Mouse (Mus musculus): ENCODE results near the gene Cby3. TPM values are rescaled to one million over a fixed set of nuclear protein-coding genes. Genes with fewer than 3 reads are reported as not detected.

Gene Cby3
- total and polyA plus RNA-seq, 3 experiments, result not detected

- in situ Hi-C loops (cut with MboI; ENCODE audit: low pct_ligation_motif_present, low pct_unique_long_range_greater_than_20kb, low sequenced_read_pairs) (no loop called here), dilution Hi-C loops (cut with MboI; ENCODE audit: extremely low pct_ligation_motif_present, extremely low pct_unique_long_range_greater_than_20kb, low sequenced_read_pairs) (no loop called here)
- Histone ChIP-seq H3K9ac (ENCODE audit: insufficient read depth, low read depth) (no peak overlapping the region), H3K27me3 (replicated peaks) (no peaks in the 10 kb centered on the region), H3K4me3 (replicated peaks in 1 of 3; ENCODE audit: low read depth in 2 of 3, low read length in 2 of 3, poor library complexity in 1 of 3) (no peak overlapping the region), H3K4me1 (ENCODE audit: control insufficient read depth in 1 of 2, insufficient read depth in 2 of 2) (peaks cover 0 to 7% of the 10 kb centered on the region in 2 experiments; a peak in 2 of 4 replicates), H3K36me3 (replicated peaks in 1 of 2; ENCODE audit: control insufficient read depth in 1 of 2, insufficient read depth in 1 of 2, low read length in 1 of 2) (peaks cover 57 to 75% of the 10 kb centered on the region in 2 experiments), H3K9me3 (replicated peaks; ENCODE audit: low read length) (no peaks in the 10 kb centered on the region), H3K79me2 (replicated peaks; ENCODE audit: control insufficient read depth, extremely low read depth, insufficient read depth, poor library complexity, severe bottlenecking) (no peaks in the 10 kb centered on the region), H3K4me2 (ENCODE audit: insufficient read depth, low read depth, poor library complexity, severe bottlenecking) (no peak overlapping the region), H3K27ac (ENCODE audit: insufficient read depth, low read depth) (no peak overlapping the region)
- no peak for TF ChIP-seq POLR2A (IDR thresholded peaks at IDR 0.05; ENCODE audit: low read depth, low read length)
- TF ChIP-seq MAX (IDR thresholded peaks at IDR 0.05; ENCODE audit: low read length), result no peak
- TF ChIP-seq PAX5 (IDR thresholded peaks at IDR 0.05; ENCODE audit: low read length), result no peak
- no peak for TF ChIP-seq EP300 (IDR thresholded peaks at IDR 0.05; ENCODE audit: low read length)
- TF ChIP-seq CHD2 (IDR thresholded peaks at IDR 0.05; ENCODE audit: low read length), result no peak
- no peak for TF ChIP-seq RAD21 (IDR thresholded peaks at IDR 0.05; ENCODE audit: low read depth, low read length)
- TF ChIP-seq ZNF384 (IDR thresholded peaks at IDR 0.05; ENCODE audit: low read depth, low read length), result no peak
- TF ChIP-seq ETS1 (conservative IDR thresholded peaks at IDR 0.05; ENCODE audit: low read depth, low read length), result no peak
- no peak for TF ChIP-seq CHD1 (IDR thresholded peaks at IDR 0.05; ENCODE audit: low read depth, low read length)
- TF ChIP-seq MAFK (IDR thresholded peaks at IDR 0.05; ENCODE audit: insufficient replicate concordance, low read length), result no peak
- TF ChIP-seq TCF12 (IDR thresholded peaks at IDR 0.05; ENCODE audit: low read depth, low read length), result no peak
- no peak for TF ChIP-seq NELFE (IDR thresholded peaks at IDR 0.05; ENCODE audit: low read depth, low read length)
- DNase-seq (ENCODE audit: extremely low read depth), result no peak
Measured at GRCm38 (mm10) chr11:50397316-50397715, 43.1 kb downstream of the Cby3 start.

- Histone ChIP-seq H3K27ac (ENCODE audit: insufficient read depth, low read depth) (no peak overlapping the region), H3K9me3 (replicated peaks; ENCODE audit: low read length) (no peaks in the 10 kb centered on the region), H3K4me1 (ENCODE audit: control insufficient read depth in 1 of 2, insufficient read depth in 2 of 2) (peaks cover 0 to 10% of the 10 kb centered on the region in 2 experiments; a peak in 2 of 4 replicates), H3K4me3 (replicated peaks in 1 of 3; ENCODE audit: low read depth in 2 of 3, low read length in 2 of 3, poor library complexity in 1 of 3) (no peak overlapping the region), H3K36me3 (replicated peaks in 1 of 2; ENCODE audit: control insufficient read depth in 1 of 2, insufficient read depth in 1 of 2, low read length in 1 of 2) (peaks cover 60 to 81% of the 10 kb centered on the region in 2 experiments), H3K27me3 (replicated peaks) (no peaks in the 10 kb centered on the region), H3K9ac (ENCODE audit: insufficient read depth, low read depth) (no peak overlapping the region), H3K4me2 (ENCODE audit: insufficient read depth, low read depth, poor library complexity, severe bottlenecking) (no peak overlapping the region), H3K79me2 (replicated peaks; ENCODE audit: control insufficient read depth, extremely low read depth, insufficient read depth, poor library complexity, severe bottlenecking) (no peaks in the 10 kb centered on the region)
- no peak for TF ChIP-seq CTCF (conservative IDR thresholded peaks at IDR 0.05 in 1 of 2, IDR thresholded peaks at IDR 0.05 in 1 of 2; ENCODE audit: low read depth in 2 of 2, low read length in 2 of 2)
- TF ChIP-seq USF2 (conservative IDR thresholded peaks at IDR 0.05; ENCODE audit: low read depth, low read length), result no peak
- TF ChIP-seq MXI1 (IDR thresholded peaks at IDR 0.05; ENCODE audit: low read depth, low read length), result no peak
- no peak for TF ChIP-seq IRF4 (IDR thresholded peaks at IDR 0.05; ENCODE audit: low read depth, low read length)
- no peak for TF ChIP-seq NELFE (IDR thresholded peaks at IDR 0.05; ENCODE audit: low read depth, low read length)
- TF ChIP-seq ZKSCAN1 (IDR thresholded peaks at IDR 0.05; ENCODE audit: borderline replicate concordance, low read depth, low read length), result no peak
- TF ChIP-seq MEF2A (IDR thresholded peaks at IDR 0.05; ENCODE audit: borderline replicate concordance, low read depth, low read length), result no peak
- TF ChIP-seq ELF1 (IDR thresholded peaks at IDR 0.05; ENCODE audit: low read depth, low read length), result no peak
- no peak for TF ChIP-seq MAFK (IDR thresholded peaks at IDR 0.05; ENCODE audit: insufficient replicate concordance, low read length)
- no peak for TF ChIP-seq TBP (conservative IDR thresholded peaks at IDR 0.05; ENCODE audit: low read depth, low read length)
- no peak for TF ChIP-seq MYC (IDR thresholded peaks at IDR 0.05; ENCODE audit: low read depth, low read length)
- no peak for TF ChIP-seq GABPA (IDR thresholded peaks at IDR 0.05; ENCODE audit: insufficient replicate concordance, low read depth, low read length)
- TF ChIP-seq E2F4 (IDR thresholded peaks at IDR 0.05; ENCODE audit: insufficient replicate concordance, low read depth, low read length), result no peak
- TF ChIP-seq ZNF384 (IDR thresholded peaks at IDR 0.05; ENCODE audit: low read depth, low read length), result no peak
- no peak for TF ChIP-seq EP300 (IDR thresholded peaks at IDR 0.05; ENCODE audit: low read length)
- TF ChIP-seq BHLHE40 (IDR thresholded peaks at IDR 0.05; ENCODE audit: low read depth, low read length), result no peak
- dilution Hi-C loops (cut with MboI; ENCODE audit: extremely low pct_ligation_motif_present, extremely low pct_unique_long_range_greater_than_20kb, low sequenced_read_pairs), result no loop called here
- DNase-seq (ENCODE audit: extremely low read depth), result no peak
- in situ Hi-C loops (cut with MboI; ENCODE audit: low pct_ligation_motif_present, low pct_unique_long_range_greater_than_20kb, low sequenced_read_pairs), result no loop called here
Measured at GRCm38 (mm10) chr11:50398803-50399202, 44.5 kb downstream of the Cby3 start.

Measured in CH12.LX (cell line).